Mouse (Mus musculus) E14TG2a.4 (cell line): ENCODE results near the gene Hgd.

Experiments
- CTCF ChIP-seq: conservative IDR thresholded peaks from 2 replicates; pipeline ENCODE4 v1.5.1; 2014; ENCODE audit warnings: low read length
- POU5F1 ChIP-seq: IDR thresholded peaks from 2 replicates; pipeline ENCODE4 v1.6.1; 2014; ENCODE audit warnings: low read length, borderline replicate concordance

- TF ChIP-seq CTCF, result no peak
- TF ChIP-seq POU5F1, result no peak
These were observed 90.8 kb downstream of the Hgd start for GRCm38 (mm10) chr16:37670666-37671283.
